Mouse (Mus musculus) cerebellum, postnatal 4 days (tissue): ENCODE data around the gene Pde4d.

Experiments used
- DNase-seq, 2 experiments: peaks; one replicate each; pipeline ENCODE4 v3.0.0; 2022; ENCODE audit warnings: low spot score in 2 of 2, mixed read lengths in 1 of 2

Pde4d gene

GRCm38 (mm10) chr13:108599186-108599900 is 149.6 kb downstream of the Pde4d start:
- peak in 1 of 2 experiments; percentile 13 for DNase-seq

GRCm38 (mm10) chr13:108601021-108601420 is 151.3 kb downstream of the Pde4d start:
- peak in 1 of 2 experiments; percentile 2 for DNase-seq

- DNase-seq: no peak
Observed at GRCm38 (mm10) chr13:108603502-108603901, 153.8 kb downstream of the Pde4d start.

GRCm38 (mm10) chr13:108604213-108604612 is 154.5 kb downstream of the Pde4d start:
- no peak for DNase-seq

- no peak for DNase-seq
Observed at GRCm38 (mm10) chr13:108618207-108618606, 168.5 kb downstream of the Pde4d start.

- DNase-seq: no peak
Observed at GRCm38 (mm10) chr13:108622681-108623080, 172.9 kb downstream of the Pde4d start.

GRCm38 (mm10) chr13:108623929-108624328 is 174.2 kb downstream of the Pde4d start:
- no peak for DNase-seq

GRCm38 (mm10) chr13:108626166-108626565 is 176.4 kb downstream of the Pde4d start:
- no peak for DNase-seq

- no peak for DNase-seq
Observed at GRCm38 (mm10) chr13:108628501-108628900, 178.8 kb downstream of the Pde4d start.

- DNase-seq: no peak
Observed at GRCm38 (mm10) chr13:108630576-108630975, 180.8 kb downstream of the Pde4d start.

- no peak for DNase-seq
Observed at GRCm38 (mm10) chr13:108631222-108631621, 181.5 kb downstream of the Pde4d start.

GRCm38 (mm10) chr13:108636526-108636925 is 186.8 kb downstream of the Pde4d start:
- DNase-seq: no peak

- no peak for DNase-seq
Observed at GRCm38 (mm10) chr13:108642259-108642658, 192.5 kb downstream of the Pde4d start.

- no peak for DNase-seq
Observed at GRCm38 (mm10) chr13:108646801-108647200, 197.1 kb downstream of the Pde4d start.

- no peak for DNase-seq
Observed at GRCm38 (mm10) chr13:108647239-108647638, 197.5 kb downstream of the Pde4d start.

GRCm38 (mm10) chr13:108654026-108654723 is 204.4 kb downstream of the Pde4d start:
- DNase-seq: no peak

GRCm38 (mm10) chr13:108666579-108666978 is 216.8 kb downstream of the Pde4d start:
- no peak for DNase-seq

- DNase-seq: no peak
Observed at GRCm38 (mm10) chr13:108667077-108667476, 217.3 kb downstream of the Pde4d start.

- DNase-seq: no peak
Observed at GRCm38 (mm10) chr13:108677056-108677455, 227.3 kb downstream of the Pde4d start.

GRCm38 (mm10) chr13:108683018-108683417 is 233.3 kb downstream of the Pde4d start:
- DNase-seq: no peak

- DNase-seq: no peak
Observed at GRCm38 (mm10) chr13:108685817-108686216, 236.1 kb downstream of the Pde4d start.

GRCm38 (mm10) chr13:108686262-108686661 is 236.5 kb downstream of the Pde4d start:
- DNase-seq: no peak

- DNase-seq: no peak
Observed at GRCm38 (mm10) chr13:108686807-108687206, 237.1 kb downstream of the Pde4d start.
